Comparison of ENCODE assay signal across 9 mouse cellular contexts in the genomic region with DNA sequence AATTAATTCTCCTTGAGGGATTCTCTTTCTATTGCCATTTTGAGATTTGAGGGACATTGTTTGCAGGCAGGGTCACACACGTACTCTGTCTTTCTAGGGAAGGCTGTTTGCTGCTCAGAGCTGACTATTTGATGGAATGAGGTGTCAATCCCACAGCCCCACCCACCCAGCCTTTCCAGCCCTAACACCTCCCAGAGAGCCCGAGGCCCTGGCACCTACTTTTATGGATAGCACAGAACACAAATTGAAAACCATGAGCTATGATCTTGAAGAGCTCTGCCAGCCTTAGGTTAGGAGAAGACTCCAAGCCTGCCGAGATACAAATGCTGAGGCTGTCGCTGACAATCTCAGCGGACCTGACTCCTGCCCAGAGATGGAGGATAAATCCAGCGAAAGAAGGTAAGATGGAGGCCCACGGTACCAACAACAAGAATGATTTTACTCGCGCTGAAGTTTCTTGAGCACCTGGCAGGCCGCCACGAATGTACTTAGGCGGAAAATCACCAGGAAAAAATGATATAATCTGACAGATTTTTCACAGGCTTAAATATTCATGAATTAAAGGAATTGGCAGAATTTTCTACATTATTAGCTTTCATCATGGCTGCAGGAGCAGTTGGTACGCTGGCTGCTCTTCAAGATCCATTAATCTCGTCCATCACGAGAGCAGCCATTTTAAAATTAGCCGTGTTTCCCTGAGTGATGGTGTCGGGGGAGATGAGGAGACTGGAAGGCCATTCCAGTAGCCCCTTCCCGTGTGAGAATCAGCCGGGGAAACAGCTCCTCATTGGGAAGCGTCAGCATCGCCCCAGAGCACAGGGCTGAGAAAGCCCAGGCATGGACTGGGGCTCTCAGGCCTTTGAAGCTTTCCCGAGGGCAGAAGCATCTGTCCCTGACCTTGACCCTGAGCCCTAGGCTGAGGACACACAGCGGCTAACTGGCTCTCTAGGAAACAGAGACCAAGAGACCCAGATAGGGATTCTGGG.
DNase-seq lines count a peak whose midpoint lies in the region; ATAC-seq and TF ChIP-seq lines count a peak whose summit lies in the region.
"Had no signal": no experiment of that assay in that cellular context is flagged by ENCODE, and none has a peak within 500 bp of the region (broad histone marks: within the 10 kb centered on the region; RNA-seq: fewer than 3 reads in every experiment).

No protein-coding gene starts in this region.

- H3K4me3 ChIP-seq in kidney, postnatal 0 days (replicated peaks; ENCODE audit: low read depth, low read length), result no peak overlapping the region
- no peak overlapping the region for H3K4me3 ChIP-seq in forebrain, postnatal 0 days (ENCODE audit: low read depth, low read length)
- no peak overlapping the region for H3K4me3 ChIP-seq in liver, embryonic 13.5 days (replicated peaks)
- H3K4me3 ChIP-seq: myocyte had no signal

- H3K9ac ChIP-seq in kidney, postnatal 0 days (ENCODE audit: low read depth, low read length), result no peak overlapping the region
- H3K9ac ChIP-seq in forebrain, postnatal 0 days, result 0 out of 2 replicates have a peak overlapping the region, but pooled peaks have one; percentile 14
- H3K9ac ChIP-seq in liver, embryonic 13.5 days, result no peak overlapping the region

- 61% methylated on average over 23 of the region's 23 CpGs for WGBS in kidney, postnatal 0 days
- 39% methylated on average over 23 of the region's 23 CpGs for WGBS in forebrain, postnatal 0 days
- WGBS in liver, embryonic 13.5 days (ENCODE audit: insufficient replicate concordance), result 67% methylated on average over 23 of the region's 23 CpGs

- DNase-seq in kidney, postnatal 0 days (ENCODE audit: low spot score), result peak; percentile 18
- DNase-seq in kidney, postnatal 14 days, result no peak
- peak; percentile 43 for DNase-seq in brain, embryonic 18.5 days (ENCODE audit: low read depth, low spot score)
- DNase-seq in forebrain, postnatal 0 days, result peak; percentile 82
- DNase-seq in liver, embryonic 13.5 days, result no peak
- DNase-seq in thymus, adult 18-20 months, result no peak
- DNase-seq in embryo, embryonic 9.5 days (ENCODE audit: extremely low spot score), result no peak

- no peak for ATAC-seq in kidney, postnatal 0 days (replicated peaks; ENCODE audit: low FRiP score, low read depth)
- peak; percentile 25; the same call in 1 of the 2 replicates for ATAC-seq in forebrain, postnatal 0 days
- ATAC-seq in liver, embryonic 13.5 days (ENCODE audit: low read depth), result no peak
- ATAC-seq: Patski had no signal

- no peak overlapping the region for H3K4me2 ChIP-seq in kidney, postnatal 0 days (ENCODE audit: low read length)
- no peak overlapping the region for H3K4me2 ChIP-seq in forebrain, postnatal 0 days (ENCODE audit: low read depth)
- peak overlapping the region; percentile 28; the same call in 1 of the 2 replicates for H3K4me2 ChIP-seq in liver, embryonic 13.5 days

- no peak overlapping the region; the same call in 1 of the 2 replicates for H3K27ac ChIP-seq in kidney, postnatal 0 days
- H3K27ac ChIP-seq in forebrain, postnatal 0 days (ENCODE audit: low read depth, low read length), result peak overlapping the region; percentile 72
- H3K27ac ChIP-seq in liver, embryonic 13.5 days, result no peak overlapping the region

- H3K9me3 ChIP-seq in kidney, postnatal 0 days (replicated peaks; ENCODE audit: low read length), result no peaks in the 10 kb centered on the region
- H3K9me3 ChIP-seq in forebrain, postnatal 0 days (ENCODE audit: low read length), result no peaks in the 10 kb centered on the region
- no peaks in the 10 kb centered on the region for H3K9me3 ChIP-seq in liver, embryonic 13.5 days (replicated peaks)

- H3K36me3 ChIP-seq in kidney, postnatal 0 days (ENCODE audit: insufficient read depth, low read length), result no peaks in the 10 kb centered on the region
- H3K36me3 ChIP-seq in forebrain, postnatal 0 days (ENCODE audit: insufficient read depth), result no peaks in the 10 kb centered on the region
- no peaks in the 10 kb centered on the region for H3K36me3 ChIP-seq in liver, embryonic 13.5 days

- no peak for TF ChIP-seq CTCF in kidney, postnatal 0 days (IDR thresholded peaks at IDR 0.05; ENCODE audit: low read depth)
- TF ChIP-seq CTCF in forebrain, postnatal 0 days (IDR thresholded peaks at IDR 0.05; ENCODE audit: low read depth), result no peak

- H3K27me3 ChIP-seq in kidney, postnatal 0 days (ENCODE audit: insufficient read depth, low read length), result no peaks in the 10 kb centered on the region
- H3K27me3 ChIP-seq in forebrain, postnatal 0 days (ENCODE audit: insufficient read depth, low read length), result no peaks in the 10 kb centered on the region
- H3K27me3 ChIP-seq in liver, embryonic 13.5 days, result no peaks in the 10 kb centered on the region
- H3K27me3 ChIP-seq: Patski had no signal

- peaks cover 7% of the 10 kb centered on the region; the same call in 1 of the 2 replicates for H3K4me1 ChIP-seq in kidney, postnatal 0 days (replicated peaks; ENCODE audit: insufficient read depth, low read length)
- H3K4me1 ChIP-seq in forebrain, postnatal 0 days (ENCODE audit: insufficient read depth), result peaks cover 16% of the 10 kb centered on the region
- H3K4me1 ChIP-seq in liver, embryonic 13.5 days (replicated peaks), result peaks cover 9% of the 10 kb centered on the region; the same call in 1 of the 2 replicates

Comparison
In these comparisons a context has a peak if more than half of its experiments do, and no peak if none do; other contexts are left out.
1. DNase-seq: peak in kidney, postnatal 0 days (single experiment), brain, embryonic 18.5 days (single experiment) and forebrain, postnatal 0 days (single experiment); none in kidney, postnatal 14 days (single experiment), liver, embryonic 13.5 days (single experiment), thymus, adult 18-20 months (0 of 2) and embryo, embryonic 9.5 days (single experiment).